Mouse (Mus musculus) cortical plate, adult 2 months (tissue): Measurements from ENCODE around the gene Ifne. TPM values are rescaled to one million over a fixed set of nuclear protein-coding genes. Genes with fewer than 3 reads are reported as not detected.

Source experiments
- H3K27ac ChIP-seq: fragments of 200-500 bp; 2 replicates; pipeline ENCODE4 v1.5.1; 2012; ENCODE audit warnings: low read length, control low read depth, inconsistent platforms; ENCODE audit not compliant: insufficient read depth
- H3K4me1 ChIP-seq: fragments of 200-500 bp; 2 replicates; pipeline ENCODE4 v1.6.1; 2011; ENCODE audit warnings: low read length; ENCODE audit not compliant: control insufficient read depth, insufficient read depth
- H3K4me3 ChIP-seq: fragments of 200-500 bp; 2 replicates; pipeline ENCODE4 v1.5.1; 2011; ENCODE audit warnings: mild to moderate bottlenecking, low read length, control low read depth; ENCODE audit not compliant: insufficient read depth
- CTCF ChIP-seq: fragments of 200-500 bp; IDR thresholded peaks from 2 replicates; pipeline ENCODE4 v1.5.1; 2011; ENCODE audit warnings: mild to moderate bottlenecking, control low read depth, low read length; ENCODE audit not compliant: insufficient read depth; ENCODE audit errors: extremely low read depth
- POLR2A ChIP-seq: fragments of 200-500 bp; IDR thresholded peaks from 2 replicates; pipeline ENCODE4 v1.6.1; 2011; ENCODE audit warnings: mild to moderate bottlenecking, low read length, control low read depth; ENCODE audit not compliant: insufficient read depth; ENCODE audit errors: extremely low read depth
- polyA plus RNA-seq: library from polyadenylated mRNA; depleted of rRNA; stranded (reverse); fragments of >200 nt; gene quantifications from 2 replicates; pipeline ENCODE4 v1.2.3, GENCODE M21; 2012; rRNA removed

The Ifne gene
- polyA plus RNA-seq = not detected in 2 replicates

GRCm38 (mm10) chr4:88880101-88880500 is at the start of gene Ifne:
Ifne (minus strand) TSS chr4:88880201.
- Histone ChIP-seq H3K4me1 (no peaks in the 10 kb centered on the region), H3K4me3 (no peak within 1 kb of the TSS), H3K27ac (no peak within 1 kb of the TSS)
- TF ChIP-seq CTCF (no peak), POLR2A (no peak)

DNA sequence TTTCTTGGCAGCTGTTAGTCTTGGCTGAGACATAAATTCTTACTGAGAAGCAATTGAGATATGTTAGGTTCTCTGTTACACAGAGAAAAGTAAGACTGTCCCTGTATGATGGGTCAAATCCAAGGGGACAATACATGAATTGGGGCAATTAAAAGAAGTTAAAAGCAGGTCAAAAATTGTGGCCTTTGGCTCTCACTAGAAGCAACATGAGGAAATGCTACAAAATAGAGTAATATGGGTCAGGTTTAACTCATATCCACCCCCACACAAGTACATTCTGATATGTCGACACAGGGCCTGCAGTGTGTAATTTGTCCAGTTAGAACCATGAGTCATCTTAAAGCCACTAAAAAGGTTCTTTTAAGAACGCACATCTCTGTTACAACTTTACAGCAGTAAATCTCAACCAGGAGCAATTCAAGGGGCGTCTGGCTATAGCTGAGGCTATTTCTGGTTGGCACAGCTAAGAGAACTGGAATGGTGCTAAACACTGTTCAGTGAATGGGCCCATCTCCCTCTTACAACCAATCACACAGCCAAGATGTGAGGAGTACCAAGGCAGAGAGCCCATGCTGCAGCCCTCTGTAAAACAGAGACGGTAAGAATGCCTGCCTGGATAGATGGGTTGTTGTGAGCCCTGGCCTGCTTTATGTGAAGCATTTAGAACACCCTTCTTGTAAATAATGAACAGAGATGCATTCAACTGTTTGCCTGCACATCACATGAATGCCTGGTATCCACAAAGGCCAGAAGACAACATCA is 48.5 kb upstream of the Ifne start:
- Histone ChIP-seq H3K4me3 (no peak overlapping the region), H3K27ac (no peak overlapping the region), H3K4me1 (no peaks in the 10 kb centered on the region)
- TF ChIP-seq POLR2A (no peak), CTCF (no peak)

GRCm38 (mm10) chr4:88927850-88928249 is 47.8 kb upstream of the Ifne start:
- no peak overlapping the region for H3K4me3 ChIP-seq
- H3K27ac ChIP-seq = no peak overlapping the region
- TF ChIP-seq POLR2A = no peak
- no peaks in the 10 kb centered on the region for H3K4me1 ChIP-seq

GRCm38 (mm10) chr4:88926637-88927036 is 46.6 kb upstream of the Ifne start:
- TF ChIP-seq POLR2A = no peak
- no peak for TF ChIP-seq CTCF
- Histone ChIP-seq H3K4me3 (no peak overlapping the region), H3K27ac (no peak overlapping the region), H3K4me1 (no peaks in the 10 kb centered on the region)

DNA sequence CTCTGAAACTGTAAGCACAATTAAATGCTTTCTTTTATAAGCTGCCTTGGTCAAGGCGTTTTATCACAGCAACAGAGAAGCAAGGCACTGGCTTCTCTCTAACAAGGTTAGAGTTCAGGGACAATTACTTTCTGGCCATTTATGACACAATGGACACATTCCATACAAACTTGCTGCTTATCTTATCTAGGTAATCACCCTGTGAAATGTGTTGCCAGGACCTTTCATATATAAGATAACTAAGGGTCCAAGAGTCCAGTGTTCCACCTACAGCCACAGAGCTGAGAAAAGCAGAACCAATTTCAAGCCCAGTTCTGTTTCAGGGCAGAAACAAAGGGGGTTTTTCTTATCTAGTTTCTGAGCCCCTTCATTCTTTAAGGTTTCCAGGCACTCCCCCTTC is 46.1 kb upstream of the Ifne start:
- Histone ChIP-seq H3K27ac (no peak overlapping the region), H3K4me1 (no peaks in the 10 kb centered on the region), H3K4me3 (no peak overlapping the region)
- no peak for TF ChIP-seq CTCF
- TF ChIP-seq POLR2A = no peak

DNA sequence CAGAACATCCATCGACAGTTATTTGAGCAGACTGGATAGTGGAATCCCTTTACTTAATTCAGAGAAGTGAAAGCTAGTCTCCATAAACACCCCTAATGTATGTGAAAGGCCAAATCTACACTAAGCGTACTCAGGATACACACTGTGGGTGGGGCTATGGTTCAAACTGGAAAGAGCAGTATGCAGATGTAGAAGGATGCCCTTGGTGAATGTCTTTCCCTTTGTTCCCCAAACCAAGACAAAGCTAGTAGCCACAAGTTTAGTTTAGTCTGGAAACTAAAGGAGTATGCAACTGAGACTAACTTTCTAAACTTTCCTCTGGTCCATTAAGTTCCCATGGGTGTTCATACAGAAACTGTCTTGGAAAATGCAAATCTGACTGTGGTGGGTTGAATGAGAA is 45.5 kb upstream of the Ifne start:
- no peak for TF ChIP-seq POLR2A
- TF ChIP-seq CTCF = no peak
- Histone ChIP-seq H3K27ac (no peak overlapping the region), H3K4me3 (no peak overlapping the region), H3K4me1 (no peaks in the 10 kb centered on the region)

DNA sequence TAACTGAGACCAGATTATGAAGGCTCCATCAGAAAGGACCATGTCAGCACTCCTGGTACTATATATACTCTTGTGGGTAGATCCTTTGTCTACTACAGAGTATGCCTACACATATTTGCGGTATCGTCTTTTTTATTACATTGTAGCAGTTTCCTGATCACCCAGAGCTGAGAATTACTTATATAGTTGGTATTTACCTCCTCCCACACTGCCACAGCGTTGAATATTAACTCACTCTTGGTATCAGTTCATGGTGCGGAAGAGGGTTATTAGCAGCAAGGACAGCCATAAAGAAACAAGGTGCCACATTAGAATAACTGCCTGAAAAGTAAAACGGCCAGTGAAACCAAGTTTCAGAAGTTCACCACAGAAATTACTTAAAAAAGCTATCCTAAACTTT is 41.3 kb upstream of the Ifne start:
- TF ChIP-seq POLR2A (no peak), CTCF (no peak)

GRCm38 (mm10) chr4:88917770-88918460 is 37.9 kb upstream of the Ifne start:
- Histone ChIP-seq H3K4me3 (no peak overlapping the region), H3K27ac (no peak overlapping the region), H3K4me1 (no peaks in the 10 kb centered on the region)
- TF ChIP-seq CTCF = no peak
- no peak for TF ChIP-seq POLR2A

More for the DNA sequence above, 41.3 kb upstream of the Ifne start:
- no peak overlapping the region for H3K4me3 ChIP-seq
- no peaks in the 10 kb centered on the region for H3K4me1 ChIP-seq
- no peak overlapping the region for H3K27ac ChIP-seq

- Histone ChIP-seq H3K27ac (no peak overlapping the region), H3K4me3 (no peak overlapping the region), H3K4me1 (no peaks in the 10 kb centered on the region)
- TF ChIP-seq CTCF = no peak
- TF ChIP-seq POLR2A = no peak
These were observed 36.3 kb upstream of the Ifne start for GRCm38 (mm10) chr4:88916306-88916705.

- H3K4me1 ChIP-seq = no peaks in the 10 kb centered on the region
- no peak for TF ChIP-seq POLR2A
- TF ChIP-seq CTCF = no peak
- H3K27ac ChIP-seq = no peak overlapping the region
- H3K4me3 ChIP-seq = no peak overlapping the region
These were observed 34.0 kb upstream of the Ifne start for GRCm38 (mm10) chr4:88913984-88914383.
